Mouse (Mus musculus) megakaryocyte, embryonic 14.5 days (primary cell): ENCODE results near the gene Tada2a.

Experiments used
- FLI1 ChIP-seq: IDR thresholded peaks from 2 replicates; pipeline ENCODE4 v1.6.1; 2012; ENCODE audit warnings: low read length, inconsistent platforms, mixed read lengths
- GATA1 ChIP-seq: IDR thresholded peaks from 3 replicates; pipeline ENCODE4 v1.6.1; 2012; ENCODE audit warnings: mixed read lengths, low read length, inconsistent platforms, borderline replicate concordance

- TF ChIP-seq GATA1 = no peak
- TF ChIP-seq FLI1 = no peak
Measured at GRCm38 (mm10) chr11:84077008-84077407, 52.4 kb downstream of the Tada2a start.
